Comparison of ENCODE assay signal across 10 mouse cellular contexts in the genomic region with DNA sequence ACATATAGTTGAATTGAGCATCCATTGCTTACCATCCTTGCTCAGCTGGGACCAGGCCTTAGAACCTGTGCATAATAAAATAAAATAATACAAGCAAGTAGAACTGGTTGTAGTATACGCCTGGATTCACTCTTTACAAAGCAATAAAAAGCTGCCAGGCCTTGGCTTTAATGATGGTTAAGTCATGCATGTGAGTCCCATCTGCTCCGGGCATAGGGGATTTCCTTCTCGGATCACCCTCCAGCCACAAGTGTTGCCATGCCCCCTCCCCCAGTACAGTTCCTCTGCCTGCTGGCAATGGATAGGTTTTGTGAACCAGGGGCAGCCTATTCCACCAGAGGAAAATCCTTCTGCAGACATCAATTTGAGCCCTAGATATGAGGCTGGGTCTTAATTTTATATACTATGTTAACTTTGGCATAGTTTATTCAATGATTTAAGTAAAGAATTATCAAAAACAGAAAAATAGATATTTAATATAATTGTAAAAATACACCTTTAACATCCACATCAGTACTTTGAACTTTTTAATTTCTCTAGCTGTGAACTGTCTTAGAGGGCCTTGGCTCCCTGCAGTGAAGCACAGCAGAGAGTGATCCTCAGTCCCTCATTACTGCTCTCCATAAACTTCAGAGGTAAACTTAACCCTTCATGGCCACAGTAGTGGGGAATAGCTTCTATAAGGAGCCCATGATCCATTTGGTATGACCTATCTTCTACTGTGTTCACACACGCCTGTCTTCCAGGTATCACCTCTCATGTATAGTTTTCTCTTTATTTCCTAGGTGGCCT.
A peak's percentile ranks its signal among the peaks of the same experiment; 100 is the strongest.
DNase-seq lines count a peak whose midpoint lies in the region; ATAC-seq and TF ChIP-seq lines count a peak whose summit lies in the region.
"Had no signal": no experiment of that assay in that cellular context is flagged by ENCODE, and none has a peak within 500 bp of the region (broad histone marks: within the 10 kb centered on the region; RNA-seq: fewer than 3 reads in every experiment).

No protein-coding gene starts in this region.

- TF ChIP-seq CTCF in Patski (IDR thresholded peaks at IDR 0.05) = no peak
- TF ChIP-seq CTCF in brain, embryonic 14.5 days (IDR thresholded peaks at IDR 0.05; ENCODE audit: borderline replicate concordance, extremely low read depth, insufficient read depth, insufficient read length) = no peak

- ATAC-seq in Patski = peak; percentile 65
- ATAC-seq in embryonic facial prominence, embryonic 15.5 days (ENCODE audit: insufficient number of reproducible peaks, low FRiP score, low TSS enrichment, low read depth) = peak; percentile 19; the same call in 1 of the 2 replicates
- ATAC-seq in limb, embryonic 13.5 days (ENCODE audit: low FRiP score, low read depth) = peak; percentile 64; the same call in 1 of the 2 replicates

- H3K9ac ChIP-seq in embryonic facial prominence, embryonic 15.5 days = no peak overlapping the region
- no peak overlapping the region for H3K9ac ChIP-seq in limb, embryonic 13.5 days

- no peak overlapping the region for H3K27ac ChIP-seq in embryonic facial prominence, embryonic 15.5 days (replicated peaks)
- no peak overlapping the region for H3K27ac ChIP-seq in limb, embryonic 13.5 days

- H3K4me3 ChIP-seq in embryonic facial prominence, embryonic 15.5 days (replicated peaks) = no peak overlapping the region
- H3K4me3 ChIP-seq in limb, embryonic 13.5 days = no peak overlapping the region

- POLR2A ChIA-PET in Patski (lab: Charles Lee) = no interaction called here

- in situ Hi-C loops in Patski (cut with MboI; ENCODE audit: low pct_unique_long_range_greater_than_20kb) = loop anchor here (25.0 kb wide), 1 partner anchor 1138 kb away; no protein-coding TSS in a partner anchor

- H3K9me3 ChIP-seq in embryonic facial prominence, embryonic 15.5 days (replicated peaks) = no peaks in the 10 kb centered on the region
- H3K9me3 ChIP-seq in limb, embryonic 13.5 days = no peaks in the 10 kb centered on the region; the same call in 1 of the 2 replicates

- H3K4me1 ChIP-seq in embryonic facial prominence, embryonic 15.5 days = no peaks in the 10 kb centered on the region
- peaks cover 15% of the 10 kb centered on the region for H3K4me1 ChIP-seq in limb, embryonic 13.5 days

- H3K27me3 ChIP-seq in Patski = no peaks in the 10 kb centered on the region
- H3K27me3 ChIP-seq in embryonic facial prominence, embryonic 15.5 days = no peaks in the 10 kb centered on the region
- H3K27me3 ChIP-seq in limb, embryonic 13.5 days = no peaks in the 10 kb centered on the region

- WGBS in embryonic facial prominence, embryonic 15.5 days = 53% methylated on average over 4 of the region's 4 CpGs
- WGBS in limb, embryonic 13.5 days = 19% methylated on average over 4 of the region's 4 CpGs

- no peak for DNase-seq in Patski (ENCODE audit: low read depth, low spot score)
- peak; percentile 91 for DNase-seq in brain, embryonic 14.5 days (ENCODE audit: low read depth)
- DNase-seq in spleen, postnatal 4 days (ENCODE audit: low spot score in 2 of 2) = no peak
- DNase-seq in frontal cortex, adult 2 months (ENCODE audit: extremely low spot score in 1 of 2, low spot score in 1 of 2) = no peak
- no peak for DNase-seq in B cell, adult 2 months
- DNase-seq: kidney, postnatal 4 days; liver; lung, postnatal 14 days had no signal

- H3K36me3 ChIP-seq in embryonic facial prominence, embryonic 15.5 days = no peaks in the 10 kb centered on the region
- H3K36me3 ChIP-seq in limb, embryonic 13.5 days = no peaks in the 10 kb centered on the region

- no peak for TF ChIP-seq POLR2A in brain, embryonic 14.5 days (IDR thresholded peaks at IDR 0.05; ENCODE audit: borderline replicate concordance, extremely low read depth, insufficient read depth, insufficient read length, poor library complexity, severe bottlenecking)

- H3K4me2 ChIP-seq in embryonic facial prominence, embryonic 15.5 days (replicated peaks) = no peak overlapping the region
- H3K4me2 ChIP-seq in limb, embryonic 13.5 days (replicated peaks) = no peak overlapping the region

- CTCF ChIA-PET in Patski (lab: Charles Lee) = interaction anchor here (1.1 to 1.3 kb wide), 2 partner anchors 10 to 11 kb away, joined by 3 to 4 read pairs; no protein-coding TSS in a partner anchor
